Comparison of ENCODE assay signal across 8 mouse cellular contexts in genomic region chr11:60219609-60220008, GRCm38 (mm10). TPM values are rescaled to one million over a fixed set of nuclear protein-coding genes. Genes with fewer than 3 reads are reported as not detected.
DNase-seq lines count a peak whose midpoint lies in the region; ATAC-seq and TF ChIP-seq lines count a peak whose summit lies in the region.

No protein-coding gene starts in this region.

- no peak for DNase-seq in heart, adult 11 months
- DNase-seq in NIH3T3 (ENCODE audit: low read depth), result peak; percentile 79
- DNase-seq in lung, postnatal 25 days (ENCODE audit: low spot score), result peak; percentile 55
- no peak for DNase-seq in cerebellum, adult 2 months
- no peak for DNase-seq in spleen, adult 12 weeks (ENCODE audit: low spot score)
- no peak for DNase-seq in left cerebral cortex, postnatal 36 days (ENCODE audit: low spot score in 2 of 2)

- ATAC-seq in heart, embryonic 12.5 days (ENCODE audit: insufficient number of reproducible peaks, low FRiP score), result no peak
- ATAC-seq in hindbrain, embryonic 12.5 days (ENCODE audit: low FRiP score), result no peak

- peak overlapping the region; percentile 88 for H3K27ac ChIP-seq in heart, embryonic 12.5 days (ENCODE audit: poor library complexity, severe bottlenecking)
- H3K27ac ChIP-seq in hindbrain, embryonic 12.5 days, result 0 out of 2 replicates have a peak overlapping the region, but pooled peaks have one; percentile 53
- no peak overlapping the region for H3K27ac ChIP-seq in cerebellum, adult 2 months (ENCODE audit: insufficient read depth, low read length)

- peak overlapping the region; percentile 82 for H3K9ac ChIP-seq in heart, embryonic 12.5 days
- H3K9ac ChIP-seq in hindbrain, embryonic 12.5 days, result peak overlapping the region; percentile 60

- H3K36me3 ChIP-seq in heart, embryonic 12.5 days, result peaks cover 16% of the 10 kb centered on the region
- H3K36me3 ChIP-seq in hindbrain, embryonic 12.5 days, result no peaks in the 10 kb centered on the region

- peaks cover 55% of the 10 kb centered on the region for H3K4me1 ChIP-seq in heart, embryonic 12.5 days (replicated peaks)
- peaks cover 32% of the 10 kb centered on the region for H3K4me1 ChIP-seq in hindbrain, embryonic 12.5 days
- peaks cover 11% of the 10 kb centered on the region for H3K4me1 ChIP-seq in cerebellum, adult 2 months (ENCODE audit: control insufficient read depth, insufficient read depth, low read length)

- TF ChIP-seq POLR2A in cerebellum, adult 2 months (IDR thresholded peaks at IDR 0.05; ENCODE audit: borderline replicate concordance, insufficient read depth, low read length), result no peak

- peak overlapping the region; percentile 86 for H3K4me2 ChIP-seq in heart, embryonic 12.5 days
- peak overlapping the region; percentile 54 for H3K4me2 ChIP-seq in hindbrain, embryonic 12.5 days (replicated peaks)

- 25% methylated on average over 8 of the region's 8 CpGs for WGBS in heart, embryonic 12.5 days
- WGBS in hindbrain, embryonic 12.5 days, result 52% methylated on average over 8 of the region's 8 CpGs
- 79% methylated on average over 8 of the region's 8 CpGs for WGBS in cerebellum, adult 2 months

- no peak for TF ChIP-seq CTCF in cerebellum, adult 2 months (IDR thresholded peaks at IDR 0.05; ENCODE audit: borderline replicate concordance, insufficient read depth, low read depth, low read length)

- H3K27me3 ChIP-seq in heart, embryonic 12.5 days (replicated peaks), result no peaks in the 10 kb centered on the region
- peaks cover 4% of the 10 kb centered on the region; the same call in 1 of the 2 replicates for H3K27me3 ChIP-seq in hindbrain, embryonic 12.5 days
- no peaks in the 10 kb centered on the region for H3K27me3 ChIP-seq in cerebellum, adult 2 months (ENCODE audit: control insufficient read depth, insufficient read depth, low read length)

- no peaks in the 10 kb centered on the region for H3K9me3 ChIP-seq in heart, embryonic 12.5 days (replicated peaks)
- no peaks in the 10 kb centered on the region for H3K9me3 ChIP-seq in hindbrain, embryonic 12.5 days (replicated peaks)

- intact Hi-C loops in left cerebral cortex, postnatal 36 days (cut with DNase I), result no loop called here

- H3K4me3 ChIP-seq in heart, embryonic 12.5 days, result peak overlapping the region; percentile 67
- H3K4me3 ChIP-seq in hindbrain, embryonic 12.5 days, result peak overlapping the region; percentile 62
- H3K4me3 ChIP-seq in cerebellum, adult 2 months (replicated peaks; ENCODE audit: insufficient read depth, low read depth, low read length), result no peak overlapping the region

RNA-seq across cellular contexts. Expression of gene Srebf1, which starts 2.8 kb away (rescaled TPM):
- polyA plus RNA-seq in heart, embryonic 12.5 days (2016; fragmentation: Nextera tagmentation; extraction: Ambion mirVana), result 39.7 and 41.1 TPM in 2 replicates
- polyA plus RNA-seq in hindbrain, embryonic 12.5 days (2016; fragmentation: Nextera tagmentation; extraction: Ambion mirVana), result 49.2 and 51.9 TPM in 2 replicates
- polyA plus RNA-seq in cerebellum, adult 2 months (2012; rRNA removed), result 56.1 and 66.3 TPM in 2 replicates
- total RNA-seq in left cerebral cortex, postnatal 36 days (2021), result 10 to 100 TPM; 48.2 to 63.2 TPM

Comparison
In these comparisons a context has a peak if more than half of its experiments do, and no peak if none do; other contexts are left out.
1. DNase-seq: peak in NIH3T3 (single experiment) and lung, postnatal 25 days (single experiment); none in heart, adult 11 months (single experiment), cerebellum, adult 2 months (0 of 2), spleen, adult 12 weeks (single experiment) and left cerebral cortex, postnatal 36 days (0 of 2).